Mouse (Mus musculus) regulatory T cell (primary cell): ENCODE data around the gene Ranbp1.

ENCODE experiments used
- in situ Hi-C: fragments of 300-600 bp; cut with MboI, MseI; formaldehyde crosslinking; loops from one replicate; pipeline ENCODE4 v1.15.1; 2025; ENCODE audit warnings: high pct_unique_total_duplicates

Gene Ranbp1

GRCm38 (mm10) chr16:18234671-18235388 lies 13.7 kb downstream of the Ranbp1 start, which contains the start of gene Zdhhc8:
Zdhhc8 (minus strand) TSS chr16:18235136.
- in situ Hi-C loops, result no loop called here

DNA sequence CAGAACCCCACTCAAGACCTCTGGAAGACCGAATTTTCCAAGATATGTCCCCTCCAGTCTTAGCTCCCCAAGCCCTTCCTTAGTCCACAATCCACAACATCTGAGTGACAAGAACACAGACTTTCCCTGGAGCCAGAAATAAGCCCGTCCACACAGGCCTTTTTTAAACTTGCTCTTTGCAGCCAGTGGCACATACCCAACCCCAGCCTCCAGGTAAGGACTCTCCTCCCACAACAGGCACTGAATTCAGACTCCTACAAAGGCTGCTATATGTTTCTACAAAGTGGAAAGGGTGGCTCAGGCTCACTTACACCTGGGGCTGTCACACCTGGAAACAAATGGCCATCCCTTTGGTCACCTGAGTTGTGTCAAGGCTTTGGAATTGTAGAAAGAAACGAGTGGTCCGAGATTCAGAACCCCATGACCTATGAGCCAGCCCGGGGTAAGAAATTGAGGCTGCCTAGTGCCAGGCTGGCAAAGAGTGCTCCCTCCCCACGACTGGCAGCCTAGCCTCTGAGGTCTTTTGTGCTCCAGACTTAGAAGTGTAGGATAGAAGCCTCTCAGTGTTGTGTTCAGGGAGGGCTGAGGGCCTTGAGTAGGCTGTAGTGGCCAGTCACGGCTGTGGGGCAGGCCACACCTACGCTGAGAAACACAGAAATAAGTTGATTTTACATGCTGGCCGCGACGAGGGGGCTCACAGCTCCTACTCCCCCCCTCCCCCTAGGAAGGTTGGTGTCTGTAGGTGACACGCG lies 14.4 kb downstream of the Ranbp1 start:
- in situ Hi-C loops, result no loop called here

GRCm38 (mm10) chr16:18233451-18233850 lies 15.1 kb downstream of the Ranbp1 start:
- in situ Hi-C loops, result no loop called here

DNA sequence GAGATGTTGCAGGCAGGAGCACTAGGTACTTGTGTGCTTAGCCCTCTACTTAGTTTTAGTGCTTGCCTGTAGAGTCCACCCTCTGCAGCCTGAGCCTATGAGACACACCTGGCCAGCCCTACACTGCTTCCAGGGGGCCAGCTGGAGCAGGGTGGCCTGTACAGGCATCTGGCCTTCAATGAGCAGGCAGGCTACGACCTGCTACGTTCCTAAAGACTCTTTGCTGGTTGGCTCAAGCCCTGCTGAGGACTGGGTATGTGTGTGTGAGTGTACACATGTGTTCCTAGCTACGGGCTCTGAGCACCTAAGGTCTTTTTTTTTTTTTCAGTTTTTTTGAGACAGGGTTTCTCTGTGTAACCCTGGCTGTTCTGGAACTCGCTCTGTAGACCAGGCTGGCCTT lies 17.1 kb downstream of the Ranbp1 start:
- in situ Hi-C loops, result no loop called here

- in situ Hi-C loops, result no loop called here
Measured at GRCm38 (mm10) chr16:18231047-18231446, 17.5 kb downstream of the Ranbp1 start.

GRCm38 (mm10) chr16:18230617-18231016 lies 17.9 kb downstream of the Ranbp1 start:
- in situ Hi-C loops, result no loop called here

DNA sequence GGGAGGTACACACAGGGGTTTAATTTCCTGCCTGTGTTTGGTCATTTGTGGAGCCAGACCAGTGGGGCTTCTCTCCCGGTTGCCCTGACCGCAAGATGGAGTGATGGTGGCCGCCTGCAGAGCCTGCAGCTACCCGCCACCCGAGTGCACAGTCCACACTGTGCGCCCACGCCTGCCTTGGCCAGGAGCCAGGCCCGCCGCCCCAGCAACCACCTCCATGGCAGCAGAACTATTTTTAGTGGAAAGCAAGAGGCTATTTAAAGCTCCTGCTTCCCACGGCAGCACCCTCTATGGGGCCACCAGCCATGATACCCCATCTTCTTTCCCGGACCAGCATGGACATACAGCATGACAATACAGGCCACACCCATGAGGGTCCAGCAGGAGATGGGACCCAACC lies 18.9 kb downstream of the Ranbp1 start:
- in situ Hi-C loops, result no loop called here

- in situ Hi-C loops, result no loop called here
Measured at GRCm38 (mm10) chr16:18228856-18229255, 19.7 kb downstream of the Ranbp1 start.

GRCm38 (mm10) chr16:18227897-18228422 lies 20.6 kb downstream of the Ranbp1 start:
- in situ Hi-C loops, result no loop called here

GRCm38 (mm10) chr16:18227187-18227586 lies 21.3 kb downstream of the Ranbp1 start:
- in situ Hi-C loops, result no loop called here

- in situ Hi-C loops, result no loop called here
Measured at GRCm38 (mm10) chr16:18222188-18222587, 26.3 kb downstream of the Ranbp1 start.

DNA sequence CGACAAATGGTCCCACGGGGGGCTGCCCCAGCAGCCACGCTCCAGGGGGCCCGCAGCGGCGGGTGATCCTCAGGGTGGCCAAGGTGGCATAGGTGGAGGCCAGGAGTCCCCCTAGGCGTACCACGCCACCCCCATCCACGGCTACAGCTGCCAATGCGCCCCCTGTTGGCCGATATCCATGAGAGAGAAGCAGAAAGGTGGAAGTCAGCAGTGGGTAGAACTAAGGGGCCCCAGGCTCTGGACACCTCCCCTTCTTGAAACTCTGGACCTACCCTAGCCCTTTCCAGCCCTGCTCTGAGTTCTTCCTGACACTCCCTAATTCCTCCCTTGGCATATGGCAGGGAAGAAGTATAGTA lies 27.0 kb downstream of the Ranbp1 start:
- in situ Hi-C loops, result no loop called here

DNA sequence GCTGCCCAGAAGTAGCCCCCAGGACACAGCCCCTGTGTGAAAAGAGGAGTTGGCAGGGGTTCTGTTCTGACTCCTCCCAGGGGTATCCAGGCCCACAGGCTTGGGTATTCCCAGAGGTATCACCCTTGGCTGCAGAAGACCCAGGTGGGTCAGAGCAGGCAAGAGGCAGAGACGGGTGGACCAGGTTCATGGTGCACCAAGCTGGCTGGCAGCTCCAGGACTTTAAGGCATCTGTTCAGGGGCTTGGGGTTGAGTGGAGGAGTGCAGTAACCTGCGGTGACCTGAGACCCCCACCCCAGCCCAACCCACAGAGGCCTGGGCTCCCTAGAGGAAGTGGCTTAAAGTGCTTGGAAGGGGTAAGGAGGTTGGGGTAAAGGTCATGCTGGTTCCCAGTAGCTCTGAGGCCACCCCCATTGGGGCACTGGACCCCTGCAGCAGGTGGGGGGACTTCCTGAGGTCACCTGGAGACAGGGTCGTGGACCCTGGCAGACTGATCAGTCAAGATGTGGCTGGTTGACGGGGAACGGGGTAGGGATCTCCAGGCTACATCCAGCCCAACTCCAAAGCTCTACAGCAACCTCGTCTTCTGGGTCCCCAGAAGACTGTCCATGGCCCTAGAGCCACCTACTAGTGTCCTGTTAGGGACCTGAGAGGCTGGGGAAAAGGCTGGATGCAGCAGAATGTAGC lies 27.5 kb downstream of the Ranbp1 start:
- in situ Hi-C loops, result no loop called here

GRCm38 (mm10) chr16:18220001-18220400 lies 28.5 kb downstream of the Ranbp1 start:
- in situ Hi-C loops, result no loop called here

GRCm38 (mm10) chr16:18218580-18218996 lies 29.9 kb downstream of the Ranbp1 start:
- in situ Hi-C loops, result no loop called here

GRCm38 (mm10) chr16:18217579-18217978 lies 31.0 kb downstream of the Ranbp1 start, which contains the start of gene Ccdc188:
Ccdc188 (plus strand) TSS chr16:18217879.
- in situ Hi-C loops, result no loop called here

GRCm38 (mm10) chr16:18214858-18215257 lies 33.7 kb downstream of the Ranbp1 start:
- in situ Hi-C loops, result loop anchor here (5.0 kb wide), 1 partner anchor 103 kb away; no protein-coding TSS in a partner anchor

DNA sequence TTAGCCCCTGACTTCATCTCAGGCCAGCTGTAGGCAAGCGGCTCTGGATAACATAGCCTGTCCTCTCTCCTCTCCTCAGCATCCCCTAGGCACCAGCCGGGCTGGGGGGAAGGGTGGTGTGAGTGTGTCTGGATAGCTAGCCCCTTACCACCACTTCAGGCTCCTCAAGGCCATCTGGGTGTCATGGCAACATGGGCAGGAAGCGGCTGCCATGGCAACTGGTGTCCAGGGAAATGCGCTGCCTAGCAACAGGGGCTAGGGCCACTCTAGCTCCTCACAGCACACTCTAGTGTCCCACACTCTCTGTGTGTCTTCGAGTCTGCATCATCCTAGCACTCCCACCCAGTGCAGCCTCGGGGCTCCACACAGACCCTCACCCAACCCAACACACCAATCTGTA lies 34.8 kb downstream of the Ranbp1 start:
- in situ Hi-C loops, result loop anchor here (5.0 kb wide), 1 partner anchor 101 kb away; no protein-coding TSS in a partner anchor

GRCm38 (mm10) chr16:18211417-18212171 lies 36.9 kb downstream of the Ranbp1 start:
- in situ Hi-C loops, result loop anchor here (5.0 kb wide), 1 partner anchor 99 kb away; no protein-coding TSS in a partner anchor

- in situ Hi-C loops, result loop anchor here (5.0 kb wide), 1 partner anchor 99 kb away; no protein-coding TSS in a partner anchor
Measured at GRCm38 (mm10) chr16:18210701-18211416, 37.7 kb downstream of the Ranbp1 start.
